Mouse (Mus musculus) bone marrow macrophage, adult 2 months (primary cell): ENCODE results near the gene Slc15a4.

Source experiments
- CTCF ChIP-seq: IDR thresholded peaks from 2 replicates; pipeline ENCODE4 v1.5.1; 2012; ENCODE audit warnings: low read depth, mild to moderate bottlenecking, low read length, moderate library complexity
- POLR2A ChIP-seq: IDR thresholded peaks from 2 replicates; pipeline ENCODE4 v1.6.1; 2012; ENCODE audit warnings: mild to moderate bottlenecking, low read depth, low read length, borderline replicate concordance

GRCm38 (mm10) chr5:127633188-127633587 lies 491 bp upstream of the Slc15a4 start:
- no peak for TF ChIP-seq CTCF
- TF ChIP-seq POLR2A: no peak
